Mouse (Mus musculus) kidney, adult 2 months (tissue): Measurements from ENCODE around the gene Sox5.

Experiments used
- CTCF ChIP-seq: fragments of 200-500 bp; conservative IDR thresholded peaks from 2 replicates; pipeline ENCODE4 v1.5.1; 2011; ENCODE audit warnings: low read depth, mild to moderate bottlenecking, control low read depth, low read length, moderate library complexity, mixed read lengths; ENCODE audit not compliant: insufficient read depth, insufficient read length
- POLR2A ChIP-seq: fragments of 200-500 bp; IDR thresholded peaks from one replicate; pipeline ENCODE4 v1.6.1; 2011; ENCODE audit warnings: low read depth, low read length, control low read depth

DNA sequence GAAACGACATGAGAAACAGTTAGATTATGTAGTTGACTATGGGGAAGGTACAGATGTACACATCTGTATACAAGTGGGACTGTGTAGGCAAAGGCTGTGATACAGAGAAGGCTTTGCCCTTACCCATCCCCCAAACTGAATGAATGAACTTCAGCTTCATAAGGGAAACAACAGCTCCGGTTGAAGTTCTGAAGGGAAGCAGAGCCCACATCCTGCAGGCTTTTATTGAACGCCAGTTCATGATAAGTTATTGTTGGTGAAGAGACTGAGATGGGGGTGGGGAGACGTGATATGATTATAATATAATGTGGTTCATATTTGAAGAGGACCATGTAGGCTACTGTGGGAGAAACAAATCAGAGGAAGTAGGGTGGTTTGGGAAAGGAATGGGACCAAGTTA lies 424.7 kb downstream of the Sox5 start:
- TF ChIP-seq CTCF (no peak), POLR2A (no peak)
